Mouse (Mus musculus) spleen, postnatal 36 days (tissue): ENCODE results near the gene Dbnl.

Source experiments
- DNase-seq, 2 experiments: peaks; one replicate each; pipeline ENCODE4 v3.0.0; 2022; ENCODE audit warnings: low spot score in 2 of 2, mixed read lengths in 1 of 2

The Dbnl gene

DNA sequence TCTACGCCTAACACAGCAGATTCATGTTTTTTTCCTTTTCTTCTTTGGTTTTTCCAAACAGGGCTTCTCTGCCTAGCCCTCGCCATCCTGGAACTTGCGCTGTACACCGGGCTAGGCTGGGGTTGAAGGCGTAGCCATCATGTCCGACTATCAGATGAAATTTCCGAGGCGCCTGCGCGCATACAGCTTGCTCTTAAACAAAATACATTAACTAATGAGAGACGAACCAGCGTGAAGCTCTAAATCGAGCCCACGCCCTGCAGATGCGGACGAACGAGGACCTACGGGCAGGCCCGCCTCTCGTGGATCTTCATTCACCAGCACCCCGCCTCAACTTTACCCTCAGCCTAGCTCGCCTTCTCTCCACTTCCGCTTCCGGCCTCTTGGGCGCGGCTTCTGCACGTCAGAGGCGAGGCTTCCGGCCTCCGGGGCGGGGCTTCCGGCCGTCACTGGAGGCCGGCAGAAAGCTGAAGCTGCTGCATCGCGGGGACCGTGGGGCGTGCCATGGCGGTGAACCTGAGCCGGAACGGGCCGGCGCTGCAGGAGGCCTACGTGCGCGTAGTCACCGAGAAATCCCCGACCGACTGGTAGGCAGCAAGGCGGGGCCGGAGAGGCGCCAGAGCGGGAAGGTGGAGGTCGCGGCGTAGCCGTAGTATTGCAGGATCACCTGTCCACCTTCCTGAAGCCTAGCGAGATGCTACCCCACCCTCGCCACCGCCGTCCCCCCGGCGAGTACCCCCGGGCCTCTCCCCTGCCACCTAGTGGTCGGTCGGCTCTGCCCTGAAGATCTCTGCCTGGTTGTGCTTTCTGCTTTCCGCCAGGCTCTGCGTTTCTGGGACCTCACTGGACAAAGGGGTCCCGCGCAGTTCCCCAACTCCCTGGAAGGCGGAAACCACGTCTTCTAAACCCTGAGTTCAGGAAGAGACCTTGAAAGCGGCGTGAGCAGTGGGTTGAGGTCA, at the start of gene Dbnl:
Gene Dbnl (plus strand): TSS at position 433 of the 959 bp plus-strand sequence.
- peak; percentile 98 for DNase-seq

- no peak for DNase-seq
Observed at GRCm38 (mm10) chr11:5738888-5739632, 49.2 kb upstream of the Dbnl start.

DNA sequence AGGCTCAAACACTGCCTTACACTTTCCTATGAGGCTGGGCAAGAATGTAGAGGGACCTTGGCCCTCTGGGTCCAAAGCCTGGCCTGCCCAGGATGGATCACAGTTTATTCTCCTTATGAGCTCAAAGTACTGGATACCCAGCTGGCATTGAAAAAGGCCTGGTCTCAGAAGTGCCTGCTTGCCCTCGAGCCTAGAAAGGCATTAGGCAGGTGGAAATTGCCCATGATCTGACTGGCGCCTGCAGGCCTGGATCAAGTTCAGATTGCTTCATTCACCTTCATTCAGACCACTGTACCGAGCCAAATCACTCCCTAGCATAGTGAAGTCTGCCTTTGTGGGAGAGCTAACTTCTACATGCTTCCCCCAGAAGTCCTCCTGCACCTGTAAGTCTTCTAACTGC, 48.4 kb upstream of the Dbnl start:
- DNase-seq = no peak

GRCm38 (mm10) chr11:5740599-5740964, 47.7 kb upstream of the Dbnl start:
- peak in 1 of 2 experiments; percentile 27 for DNase-seq

- peak; percentile 84 to 85 for DNase-seq
Observed at GRCm38 (mm10) chr11:5740965-5741627, 47.2 kb upstream of the Dbnl start.

DNA sequence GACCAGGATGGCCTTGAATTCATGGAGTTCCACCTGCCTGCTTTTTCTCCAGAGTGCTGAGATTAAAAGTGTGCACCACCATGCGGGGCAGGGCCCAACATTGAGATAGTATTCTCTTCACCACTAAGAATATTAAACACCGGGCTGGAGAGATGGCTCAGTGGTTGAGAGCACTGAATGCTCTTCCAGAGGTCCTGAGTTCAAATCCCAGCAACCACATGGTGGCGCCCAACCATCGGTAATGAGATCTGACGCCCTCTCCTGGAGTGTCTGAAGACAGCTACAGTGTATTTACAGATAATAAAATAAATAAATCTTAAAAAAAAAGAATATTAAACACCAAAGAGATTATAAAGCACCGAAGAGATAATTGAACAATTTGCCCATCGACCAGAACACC, 46.2 kb upstream of the Dbnl start:
- DNase-seq = peak; percentile 41

GRCm38 (mm10) chr11:5744951-5745350, 43.3 kb upstream of the Dbnl start:
- DNase-seq = no peak

GRCm38 (mm10) chr11:5753755-5754154, 34.5 kb upstream of the Dbnl start:
- no peak for DNase-seq

- DNase-seq = peak; percentile 93 to 94
Observed at GRCm38 (mm10) chr11:5761820-5762632, 26.3 kb upstream of the Dbnl start, which contains the start of gene Urgcp. TSS of gene Urgcp (minus strand) at chr11:5762376.

GRCm38 (mm10) chr11:5762633-5762982, 25.7 kb upstream of the Dbnl start:
- no peak for DNase-seq

DNA sequence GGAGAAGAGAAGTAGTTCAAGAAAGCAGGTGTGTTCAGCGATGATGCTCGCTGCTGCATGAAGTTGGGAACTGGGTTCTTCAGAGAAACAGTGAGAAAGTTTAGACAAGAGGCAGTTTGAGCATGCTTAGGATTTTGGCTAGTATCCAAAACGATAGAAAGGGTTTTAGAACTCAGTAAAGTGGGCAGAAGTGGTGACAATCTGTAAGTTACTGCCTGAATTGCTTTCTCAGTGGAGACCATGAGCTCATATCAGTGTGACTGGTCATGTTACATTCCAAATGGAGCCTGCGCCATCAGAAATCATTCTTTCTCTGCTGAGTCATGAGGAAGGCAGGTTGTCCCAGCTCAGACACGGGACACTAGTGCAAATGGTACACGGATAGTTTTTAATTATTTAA, 22.3 kb upstream of the Dbnl start:
- no peak for DNase-seq

- DNase-seq = no peak
Observed at GRCm38 (mm10) chr11:5778481-5778880, 9.8 kb upstream of the Dbnl start.

GRCm38 (mm10) chr11:5780035-5780499, 8.2 kb upstream of the Dbnl start:
- no peak for DNase-seq

- DNase-seq = no peak
Observed at GRCm38 (mm10) chr11:5782199-5782944, 5.9 kb upstream of the Dbnl start.

DNA sequence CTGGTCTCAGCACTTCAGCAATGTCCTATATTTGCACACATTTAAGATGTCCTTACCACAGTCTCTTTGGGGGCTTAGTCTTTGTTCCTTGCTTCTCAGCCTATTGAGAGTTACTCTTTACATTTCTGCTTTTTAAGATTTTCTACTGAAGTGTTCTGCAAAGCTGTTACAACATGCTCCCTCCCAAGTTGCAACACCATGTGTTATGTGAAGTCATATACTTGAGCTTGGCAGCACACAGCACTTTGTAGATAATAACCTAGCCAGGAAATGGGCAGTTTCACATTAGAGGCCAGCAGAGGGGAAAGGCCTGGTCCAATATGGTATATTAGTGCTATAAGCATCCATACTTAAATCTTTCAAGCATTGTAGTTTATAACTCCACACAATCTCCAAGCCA, 2.6 kb upstream of the Dbnl start:
- no peak for DNase-seq

- DNase-seq = no peak
Observed at GRCm38 (mm10) chr11:5787671-5788055, 625 bp upstream of the Dbnl start.

DNA sequence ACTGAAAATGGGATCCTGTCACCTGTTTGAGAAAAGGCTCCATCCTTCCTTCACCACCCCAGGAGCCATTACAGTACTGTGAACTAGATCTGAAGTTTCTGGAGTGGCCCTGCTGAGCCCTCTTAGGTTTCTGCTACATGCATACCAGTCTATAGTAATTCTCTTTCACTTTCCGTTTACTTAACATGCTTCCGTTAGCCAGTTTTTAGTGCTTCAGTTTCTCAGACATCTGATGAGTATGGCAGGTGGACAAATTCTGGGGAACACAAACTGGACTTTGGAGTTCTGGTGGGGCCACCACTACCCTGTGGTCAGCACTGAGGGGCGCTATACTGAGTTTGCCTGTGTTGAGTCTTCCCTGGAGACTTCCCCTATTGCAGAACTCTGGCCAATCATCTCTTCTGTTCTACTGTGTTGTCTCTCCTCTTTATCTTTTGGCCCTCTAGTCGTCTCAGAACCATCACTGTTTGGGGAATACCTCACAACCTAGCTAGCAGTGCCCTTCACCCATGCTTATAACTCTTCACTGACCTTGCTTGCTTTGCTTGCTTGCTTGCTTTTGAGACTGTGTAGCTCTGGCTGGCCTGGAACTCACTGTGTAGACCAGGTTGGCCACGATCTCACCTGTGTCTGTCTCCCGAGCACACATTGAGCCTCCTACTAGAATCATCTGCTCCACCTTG, 924 bp downstream of the Dbnl start:
- DNase-seq = peak; percentile 44 to 51

GRCm38 (mm10) chr11:5789754-5790333, 1.6 kb downstream of the Dbnl start:
- peak; percentile 84 to 86 for DNase-seq

DNA sequence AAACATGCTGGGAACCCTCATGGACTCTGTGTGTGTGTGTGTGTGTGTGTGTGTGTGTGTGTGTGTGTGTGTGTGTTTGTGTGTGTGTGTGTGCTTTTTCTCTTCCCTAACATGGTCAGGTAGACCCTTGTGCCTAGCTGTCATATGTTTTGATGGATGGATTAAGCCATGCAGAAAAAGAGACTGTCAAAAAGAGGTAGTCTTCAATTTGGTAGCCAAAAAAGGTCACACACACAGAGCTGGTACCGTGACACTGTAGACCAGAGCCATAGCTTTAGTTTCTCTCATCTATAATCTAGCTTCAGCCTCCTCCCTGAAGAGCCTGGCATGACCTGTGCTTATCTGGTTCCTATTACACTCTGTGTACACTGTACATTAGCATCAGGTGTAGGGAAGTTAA, 2.1 kb downstream of the Dbnl start:
- DNase-seq = peak in 1 of 2 experiments; percentile 38

- DNase-seq = no peak
Observed at GRCm38 (mm10) chr11:5795290-5795689, 7.0 kb downstream of the Dbnl start.
